Mouse (Mus musculus): ENCODE measurements around the gene F5.

GRCm38 (mm10) chr1:164114280-164114679 lies 37.4 kb upstream of the F5 start:
- TF ChIP-seq CTCF (IDR thresholded peaks at IDR 0.05; ENCODE audit: low read depth, low read length) (no peak), POLR2A (IDR thresholded peaks at IDR 0.05; ENCODE audit: borderline replicate concordance, low read depth, low read length) (no peak)
